Mouse (Mus musculus) CH12.LX (cell line): ENCODE results near the gene Il2rb. TPM values are rescaled to one million over a fixed set of nuclear protein-coding genes. Genes with fewer than 3 reads are reported as not detected.

Experiments used
- DNase-seq: peaks from one replicate; pipeline ENCODE4 v3.0.0-alpha.2; 2013; ENCODE audit errors: extremely low read depth
- H3K27ac ChIP-seq: 2 replicates; pipeline ENCODE4 v1.5.1; 2012; ENCODE audit warnings: low read depth, mild to moderate bottlenecking, control low read depth, moderate library complexity; ENCODE audit not compliant: insufficient read depth
- H3K27me3 ChIP-seq: replicated peaks from 2 replicates; pipeline ENCODE3; 2012; ENCODE audit warnings: inconsistent platforms
- H3K36me3 ChIP-seq, 2 experiments: replicated peaks in 1 of 2; 2 replicates each; pipeline versions ENCODE3 to v1.6.1; 2012; ENCODE audit warnings: inconsistent platforms in 1 of 2, low read length in 1 of 2, mild to moderate bottlenecking in 1 of 2, mixed read lengths in 1 of 2, moderate library complexity in 1 of 2; ENCODE audit not compliant: control insufficient read depth in 1 of 2, insufficient read depth in 1 of 2
- H3K4me1 ChIP-seq, 2 experiments: 2 replicates each; pipeline ENCODE4 v1.6.1; 2012; ENCODE audit warnings: inconsistent platforms in 1 of 2, moderate library complexity in 1 of 2; ENCODE audit not compliant: insufficient read depth in 2 of 2, control insufficient read depth in 1 of 2
- H3K4me2 ChIP-seq: 2 replicates; pipeline ENCODE4 v1.6.1; 2012; ENCODE audit warnings: low read depth, mild to moderate bottlenecking, control low read depth; ENCODE audit not compliant: poor library complexity, insufficient read depth, severe bottlenecking
- H3K4me3 ChIP-seq, 3 experiments: fragments of 150-350 bp in 1 of 3; sonication (generic) in 1 of 3; replicated peaks in 1 of 3; 2 replicates each; pipeline versions ENCODE3 to v1.5.1; 2011 to 2012; ENCODE audit warnings: low read depth in 2 of 3, low read length in 2 of 3, mild to moderate bottlenecking in 2 of 3, moderate library complexity in 2 of 3, control low read depth in 1 of 3, improper control_type of control experiment in 1 of 3, inconsistent platforms in 1 of 3, mixed read lengths in 1 of 3; ENCODE audit not compliant: poor library complexity in 1 of 3
- H3K79me2 ChIP-seq: replicated peaks from 2 replicates; pipeline ENCODE4 v1.6.1; 2012; ENCODE audit warnings: mild to moderate bottlenecking, moderate library complexity; ENCODE audit not compliant: control insufficient read depth, poor library complexity, insufficient read depth, severe bottlenecking; ENCODE audit errors: extremely low read depth
- H3K9ac ChIP-seq: 2 replicates; pipeline ENCODE4 v1.6.1; 2012; ENCODE audit warnings: low read depth, mild to moderate bottlenecking, control low read depth, moderate library complexity; ENCODE audit not compliant: insufficient read depth
- H3K9me3 ChIP-seq: replicated peaks from 2 replicates; pipeline ENCODE3; 2012; ENCODE audit warnings: low read length, inconsistent platforms, mixed read lengths
- CHD1 ChIP-seq: IDR thresholded peaks from 2 replicates; pipeline ENCODE4 v1.6.1; 2012; ENCODE audit warnings: low read depth, low read length, improper control_type of control experiment, inconsistent platforms
- CHD2 ChIP-seq: IDR thresholded peaks from 2 replicates; pipeline ENCODE4 v1.6.1; 2011; ENCODE audit warnings: low read length, improper control_type of control experiment
- CTCF ChIP-seq, 2 experiments: IDR thresholded peaks in 1 of 2; conservative IDR thresholded peaks in 1 of 2; 2 replicates each; pipeline ENCODE4 v1.5.1; 2011 to 2012; ENCODE audit warnings: low read depth in 2 of 2, low read length in 2 of 2, improper control_type of control experiment in 1 of 2, inconsistent platforms in 1 of 2, mild to moderate bottlenecking in 1 of 2, moderate library complexity in 1 of 2
- E2F4 ChIP-seq: IDR thresholded peaks from 2 replicates; pipeline ENCODE4 v1.6.1; 2011; ENCODE audit warnings: low read depth, low read length, improper control_type of control experiment; ENCODE audit not compliant: insufficient replicate concordance
- ELF1 ChIP-seq: IDR thresholded peaks from 2 replicates; pipeline ENCODE4 v1.6.1; 2014; ENCODE audit warnings: low read depth, mild to moderate bottlenecking, inconsistent platforms, low read length, improper control_type of control experiment
- HCFC1 ChIP-seq: IDR thresholded peaks from 2 replicates; pipeline ENCODE4 v1.6.1; 2012; ENCODE audit warnings: low read depth, mild to moderate bottlenecking, inconsistent platforms, low read length, improper control_type of control experiment
- JUN ChIP-seq: IDR thresholded peaks from 2 replicates; pipeline ENCODE4 v1.6.1; 2011; ENCODE audit warnings: low read depth, mild to moderate bottlenecking, low read length, improper control_type of control experiment, moderate library complexity; ENCODE audit not compliant: insufficient read depth
- JUND ChIP-seq: conservative IDR thresholded peaks from 2 replicates; pipeline ENCODE4 v1.6.1; 2011; ENCODE audit warnings: low read depth, low read length, improper control_type of control experiment
- KAT2A ChIP-seq: IDR thresholded peaks from 2 replicates; pipeline ENCODE4 v1.6.1; 2012; ENCODE audit warnings: low read length, improper control_type of control experiment, inconsistent platforms; ENCODE audit not compliant: insufficient replicate concordance
- MAFK ChIP-seq: IDR thresholded peaks from 2 replicates; pipeline ENCODE4 v1.6.1; 2011; ENCODE audit warnings: low read length, improper control_type of control experiment; ENCODE audit not compliant: insufficient replicate concordance
- MYC ChIP-seq: IDR thresholded peaks from 2 replicates; pipeline ENCODE4 v1.6.1; 2011; ENCODE audit warnings: low read depth, mild to moderate bottlenecking, improper control_type of control experiment, low read length
- POLR2AphosphoS2 ChIP-seq: IDR thresholded peaks from 2 replicates; pipeline ENCODE4 v1.6.1; 2011; ENCODE audit warnings: low read depth, low read length, improper control_type of control experiment
- RCOR1 ChIP-seq: conservative IDR thresholded peaks from 2 replicates; pipeline ENCODE4 v1.6.1; 2012; ENCODE audit warnings: low read depth, mild to moderate bottlenecking, inconsistent platforms, low read length, improper control_type of control experiment
- SMC3 ChIP-seq: IDR thresholded peaks from 2 replicates; pipeline ENCODE4 v1.6.1; 2011; ENCODE audit warnings: low read depth, low read length, improper control_type of control experiment
- TCF12 ChIP-seq: IDR thresholded peaks from 2 replicates; pipeline ENCODE4 v1.6.1; 2014; ENCODE audit warnings: low read depth, mild to moderate bottlenecking, inconsistent platforms, low read length, improper control_type of control experiment
- UBTF ChIP-seq: IDR thresholded peaks from 2 replicates; pipeline ENCODE4 v1.6.1; 2012; ENCODE audit warnings: low read depth, mild to moderate bottlenecking, inconsistent platforms, low read length, improper control_type of control experiment, moderate library complexity
- USF1 ChIP-seq: IDR thresholded peaks from 2 replicates; pipeline ENCODE4 v1.6.1; 2014; ENCODE audit warnings: low read depth, mild to moderate bottlenecking, inconsistent platforms, low read length, improper control_type of control experiment
- USF2 ChIP-seq: conservative IDR thresholded peaks from 2 replicates; pipeline ENCODE4 v1.6.1; 2011; ENCODE audit warnings: low read depth, low read length, improper control_type of control experiment
- ZMIZ1 ChIP-seq: IDR thresholded peaks from 2 replicates; pipeline ENCODE4 v1.6.1; 2012; ENCODE audit warnings: low read depth, mild to moderate bottlenecking, inconsistent platforms, low read length, improper control_type of control experiment
- ZNF384 ChIP-seq: IDR thresholded peaks from 2 replicates; pipeline ENCODE4 v1.6.1; 2012; ENCODE audit warnings: low read depth, low read length, improper control_type of control experiment, inconsistent platforms
- dilution Hi-C: fragments of 300-500 bp; cut with MboI; formaldehyde crosslinking; loops from 2 replicates; pipeline ENCODE4 v1.14.3; 2020; ENCODE audit warnings: low sequenced_read_pairs; ENCODE audit not compliant: extremely low pct_unique_long_range_greater_than_20kb, extremely low pct_ligation_motif_present
- in situ Hi-C: fragments of 300-500 bp; cut with MboI; formaldehyde crosslinking; loops from 3 replicates; pipeline ENCODE4 v1.14.3; 2019; ENCODE audit warnings: low sequenced_read_pairs, low pct_ligation_motif_present, low pct_unique_long_range_greater_than_20kb, mixed read lengths
- polyA plus RNA-seq: library from polyadenylated mRNA; unstranded; fragments of >175 nt; gene quantifications from 2 replicates; pipeline ENCODE4 v1.2.1, GENCODE M21; 2012; ENCODE audit warnings: low read depth; ENCODE audit not compliant: insufficient read length
- total RNA-seq, 2 experiments: library from RNA; depleted of rRNA; stranded (reverse); fragments of 300-350 nt in 1 of 2; fragments of >200 nt in 1 of 2; gene quantifications; 2 replicates each; pipeline ENCODE4 v1.2.3; 2012 to 2014

Gene Il2rb
- total and polyA plus RNA-seq, 3 experiments = 31.2 to 60.0 (median 32.1) TPM

DNA sequence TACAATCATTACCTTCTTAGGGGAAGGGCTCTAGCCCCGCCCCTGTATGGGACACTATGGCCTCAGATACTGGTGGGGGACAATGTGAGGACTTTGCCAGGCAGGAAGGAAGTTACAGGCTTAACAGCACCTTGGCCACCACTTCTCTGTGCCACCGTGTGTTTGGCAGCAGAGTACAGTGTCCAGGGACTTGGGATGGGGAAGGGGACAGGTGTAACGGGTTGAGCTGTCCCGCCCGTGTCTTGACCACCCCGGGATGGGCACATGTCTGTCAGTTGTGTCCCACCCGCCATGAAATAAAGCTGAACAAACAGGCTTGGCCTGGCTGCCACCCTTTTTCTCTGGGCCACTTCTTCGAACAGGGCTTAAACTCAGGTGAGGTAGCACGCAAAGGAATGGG, 56.1 kb downstream of the Il2rb start:
- Histone ChIP-seq H3K4me2 (no peak overlapping the region), H3K27ac (no peak overlapping the region), H3K36me3 (no peaks in the 10 kb centered on the region), H3K9me3 (no peaks in the 10 kb centered on the region), H3K27me3 (peaks cover 55% of the 10 kb centered on the region), H3K9ac (no peak overlapping the region), H3K4me3 (no peak overlapping the region), H3K4me1 (peaks cover 19 to 37% of the 10 kb centered on the region in 2 experiments), H3K79me2 (no peaks in the 10 kb centered on the region)
- dilution Hi-C loops = no loop called here
- DNase-seq = no peak
- in situ Hi-C loops = loop anchor here (25.0 kb wide), 1 partner anchor 298 kb away; no protein-coding TSS in a partner anchor
- TF ChIP-seq ELF1 (no peak), MAFK (no peak), ZNF384 (no peak), POLR2AphosphoS2 (no peak), UBTF (no peak), ZMIZ1 (no peak), E2F4 (no peak), SMC3 (no peak), USF1 (no peak), CHD1 (no peak), CTCF (conservative IDR thresholded peaks at IDR 0.05 in 1 of 2, IDR thresholded peaks at IDR 0.05 in 1 of 2; ENCODE audit: low read depth in 2 of 2, low read length in 2 of 2) (no peak), KAT2A (no peak), USF2 (no peak), HCFC1 (no peak), CHD2 (no peak)

GRCm38 (mm10) chr15:78438505-78438904, 56.6 kb downstream of the Il2rb start:
- no peak overlapping the region for H3K4me2 ChIP-seq
- H3K27me3 ChIP-seq = peaks cover 59% of the 10 kb centered on the region
- H3K36me3 ChIP-seq = no peaks in the 10 kb centered on the region
- peaks cover 19 to 35% of the 10 kb centered on the region in 2 experiments for H3K4me1 ChIP-seq
- DNase-seq = no peak
- no peaks in the 10 kb centered on the region for H3K9me3 ChIP-seq
- no peak overlapping the region for H3K9ac ChIP-seq
- H3K4me3 ChIP-seq = no peak overlapping the region
- TF ChIP-seq CHD1 (no peak), POLR2AphosphoS2 (no peak), ELF1 (no peak), USF1 (no peak), JUND (no peak), SMC3 (no peak), MYC (no peak), JUN (no peak), RCOR1 (no peak), TCF12 (no peak)
- no peak overlapping the region for H3K27ac ChIP-seq
- dilution Hi-C loops (no loop called here), in situ Hi-C loops (loop anchor here (25.0 kb wide), 1 partner anchor 299 kb away; no protein-coding TSS in a partner anchor)
- no peaks in the 10 kb centered on the region for H3K79me2 ChIP-seq
